Mouse (Mus musculus) ES-Bruce4 (cell line): ENCODE measurements at regions not wholly inside any gene's neighbourhood (a gene's known extent, or its start where the extent isn't known, plus 50 kb on each side); places are given as distances from the start of the nearest gene placed in this dataset.

Experiments
- CTCF ChIP-seq: IDR thresholded peaks from one replicate; pipeline ENCODE4 v1.8.1; 2011; ENCODE audit warnings: low read depth, low read length
- EP300 ChIP-seq: IDR thresholded peaks from 2 replicates; pipeline ENCODE4 v1.6.1; 2011; ENCODE audit warnings: low read depth, low read length; ENCODE audit not compliant: insufficient read depth
- POLR2A ChIP-seq: IDR thresholded peaks from one replicate; pipeline ENCODE4 v1.8.1; 2011; ENCODE audit warnings: low read length; ENCODE audit not compliant: insufficient read depth

- TF ChIP-seq CTCF: no peak
- no peak for TF ChIP-seq EP300
- no peak for TF ChIP-seq POLR2A
Measured at GRCm38 (mm10) chr5:50234111-50234510, 175.3 kb upstream of the Adgra3 start.
